Mouse (Mus musculus) neural tube, embryonic 10.5 days (tissue): ENCODE data around the gene Plin3.

Experiments used
- DNase-seq: peaks from one replicate; pipeline ENCODE4 v3.0.0-alpha.2; 2017; ENCODE audit warnings: low spot score; ENCODE audit errors: extremely low spot score

The Plin3 gene

DNA sequence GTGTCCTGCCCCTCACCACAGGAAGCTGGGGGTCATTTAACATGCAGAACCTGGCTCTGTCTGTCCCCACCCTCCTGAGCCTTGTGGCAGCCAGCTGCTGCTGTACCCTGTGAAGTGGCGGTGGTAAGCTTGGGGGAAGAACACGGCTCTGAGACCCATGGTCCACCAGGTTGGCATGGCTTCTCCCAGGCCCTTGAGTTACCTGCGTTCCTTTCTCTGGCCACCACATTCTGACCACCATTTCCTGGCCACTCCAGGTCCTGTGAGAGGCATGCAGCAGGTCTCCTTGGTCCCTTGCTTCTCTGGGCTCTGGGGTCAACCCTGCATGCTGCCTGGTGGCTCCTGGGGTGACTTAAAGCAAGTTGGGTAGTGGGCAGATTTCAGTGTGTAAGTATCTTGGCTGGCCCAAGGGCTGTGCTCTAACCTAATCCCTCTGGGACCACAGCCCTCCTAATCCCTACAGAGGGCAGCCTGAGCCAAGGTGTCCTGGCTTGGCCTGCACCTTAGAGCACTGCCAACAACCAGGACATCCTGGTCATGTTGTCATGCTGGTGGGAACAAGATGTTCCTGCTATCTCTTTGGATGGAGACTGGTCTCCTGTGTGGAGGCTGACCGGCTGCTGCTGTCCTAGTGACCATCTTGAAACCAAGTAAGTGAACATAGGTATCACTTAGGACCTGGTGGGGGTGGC, at the start of gene Plin3:
Gene Plin3, minus strand, starts transcription at position 343 of the 692 bp plus-strand sequence.
- DNase-seq = no peak

DNA sequence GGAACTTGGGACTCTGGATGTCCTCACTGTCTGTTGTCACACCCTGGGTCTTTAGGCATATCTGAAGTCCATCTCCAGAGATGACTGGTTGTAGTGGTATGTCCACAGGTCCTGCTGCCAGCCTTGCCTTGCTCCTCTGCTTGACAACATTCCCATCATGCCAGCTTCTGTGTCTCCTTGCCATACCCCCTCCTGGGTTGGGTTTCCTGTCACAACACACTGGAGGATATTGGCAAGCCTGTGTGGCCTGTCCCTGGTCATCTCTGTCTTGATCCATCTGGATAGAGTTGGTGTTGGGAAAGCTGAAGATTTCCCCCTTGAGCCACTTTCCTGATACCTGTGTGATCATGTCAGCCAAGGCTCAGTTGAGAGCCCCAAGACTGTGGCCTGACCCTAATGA, 48.0 kb upstream of the Plin3 start:
- no peak for DNase-seq

DNA sequence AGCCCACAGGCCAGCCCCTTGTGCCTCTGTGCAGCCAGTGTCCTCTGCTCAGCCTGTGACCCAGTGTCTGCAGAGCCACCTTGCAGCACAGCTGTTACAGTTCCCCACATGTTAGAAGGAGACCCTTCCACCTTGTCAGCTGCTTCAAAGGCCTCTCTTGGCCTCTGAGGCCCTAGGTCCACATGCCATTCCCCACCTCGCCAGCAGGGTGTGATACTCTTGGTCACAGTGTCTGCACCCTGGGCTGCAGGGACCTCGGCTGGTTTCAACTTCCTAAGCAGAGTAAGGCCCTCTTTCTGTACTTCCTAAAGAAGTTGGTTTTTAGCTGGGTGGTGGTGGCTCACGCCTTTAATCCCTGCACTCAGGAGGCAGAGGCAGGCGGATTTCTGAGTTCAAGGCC, 46.2 kb upstream of the Plin3 start:
- DNase-seq = no peak

DNA sequence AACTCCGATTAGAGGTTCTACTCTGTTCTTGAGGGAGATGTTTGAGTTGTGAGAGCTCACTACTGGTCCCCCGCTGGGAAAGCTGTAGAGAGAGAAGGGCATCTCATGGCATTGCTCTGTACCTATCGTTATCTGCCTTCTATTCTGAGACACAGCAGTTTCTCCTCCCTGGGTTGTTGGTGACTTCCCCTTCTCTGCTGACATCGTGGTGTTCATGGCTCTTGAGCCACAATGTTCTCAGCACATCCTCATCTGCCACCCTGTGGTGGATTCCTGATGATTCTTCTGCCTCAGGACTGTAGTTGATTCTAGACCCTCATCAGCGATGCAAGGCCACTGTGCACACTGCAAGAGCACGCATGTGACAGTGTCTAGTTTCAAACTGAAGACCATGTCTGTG, 45.1 kb upstream of the Plin3 start:
- DNase-seq = no peak

DNA sequence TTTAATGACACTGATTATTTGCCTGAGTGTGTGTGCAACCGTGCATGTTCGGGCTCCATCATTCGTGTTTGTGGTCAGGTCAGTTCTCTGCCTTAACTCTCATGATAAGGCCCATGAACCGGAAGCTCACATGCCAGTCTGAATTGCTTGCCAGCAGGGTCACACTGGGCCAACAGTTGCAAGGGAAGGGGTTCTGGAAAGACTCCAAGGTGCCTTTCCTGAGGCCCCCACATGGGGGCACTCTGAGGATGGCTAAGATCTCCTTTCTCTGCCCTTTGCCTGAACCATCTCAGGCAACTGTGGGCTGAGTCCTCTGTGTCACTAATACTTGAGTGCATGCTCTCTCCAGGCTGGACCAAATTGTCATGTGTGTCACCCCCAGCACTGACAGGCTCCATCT, 44.5 kb upstream of the Plin3 start:
- DNase-seq = peak; percentile 35

DNA sequence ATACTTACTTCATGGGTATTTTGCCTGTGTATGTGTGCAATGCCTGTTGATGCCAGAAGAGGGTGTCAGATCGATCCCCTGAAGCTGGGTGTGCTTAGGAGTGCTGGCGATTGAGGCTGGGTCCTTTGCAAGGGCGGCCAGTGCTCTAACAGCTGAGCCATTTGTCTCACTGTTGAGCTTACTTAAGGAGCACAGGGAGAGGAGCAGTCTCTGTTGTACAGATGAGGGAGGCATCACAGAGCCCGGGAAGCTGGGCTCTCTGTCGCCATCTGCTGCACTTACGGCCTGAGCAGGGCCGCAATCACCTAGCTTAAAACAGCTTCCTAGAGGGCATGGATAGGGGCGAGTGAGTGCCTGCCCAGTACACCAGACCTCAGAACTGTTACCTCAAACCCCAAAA, 40.3 kb upstream of the Plin3 start:
- DNase-seq = no peak

DNA sequence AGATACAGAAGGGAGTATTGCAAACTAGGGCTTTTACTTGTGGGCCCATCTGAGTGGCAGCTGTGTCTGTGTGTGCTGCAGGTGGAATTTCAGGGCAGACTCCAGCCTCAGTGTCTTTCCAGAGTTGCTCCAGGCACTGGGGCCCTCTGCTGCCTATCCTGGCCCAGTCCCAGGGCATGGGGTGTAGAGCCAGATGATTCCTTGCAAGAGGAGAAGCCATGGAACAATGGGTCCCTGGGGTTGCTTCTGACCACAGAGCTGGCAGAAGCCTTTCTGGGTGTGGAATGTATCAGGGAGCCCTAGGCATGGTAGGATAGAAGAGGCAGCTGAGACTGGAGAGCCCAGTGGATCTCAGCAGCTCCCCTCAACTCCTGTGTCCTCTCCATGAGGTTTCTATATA, 38.6 kb upstream of the Plin3 start:
- no peak for DNase-seq

DNA sequence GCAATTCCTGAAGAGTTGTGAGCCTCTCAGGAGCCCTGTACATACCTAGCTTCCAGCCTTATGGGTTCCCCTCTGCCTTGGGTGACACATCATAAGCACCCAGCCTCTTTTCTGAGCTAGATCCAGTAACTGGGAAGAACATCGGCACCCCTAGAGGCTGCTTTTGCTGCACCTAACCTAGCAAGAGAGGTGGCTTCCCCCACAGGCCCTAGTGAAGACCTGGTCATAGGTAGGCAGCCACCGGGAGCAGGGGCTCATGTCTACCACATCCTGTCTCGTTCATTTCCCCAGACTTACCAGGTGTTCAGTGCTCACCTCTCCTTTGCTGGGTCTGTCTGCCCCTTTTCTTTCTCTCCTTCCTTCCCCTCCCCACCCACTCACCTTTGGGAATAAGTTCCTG, 37.7 kb upstream of the Plin3 start:
- DNase-seq = no peak

DNA sequence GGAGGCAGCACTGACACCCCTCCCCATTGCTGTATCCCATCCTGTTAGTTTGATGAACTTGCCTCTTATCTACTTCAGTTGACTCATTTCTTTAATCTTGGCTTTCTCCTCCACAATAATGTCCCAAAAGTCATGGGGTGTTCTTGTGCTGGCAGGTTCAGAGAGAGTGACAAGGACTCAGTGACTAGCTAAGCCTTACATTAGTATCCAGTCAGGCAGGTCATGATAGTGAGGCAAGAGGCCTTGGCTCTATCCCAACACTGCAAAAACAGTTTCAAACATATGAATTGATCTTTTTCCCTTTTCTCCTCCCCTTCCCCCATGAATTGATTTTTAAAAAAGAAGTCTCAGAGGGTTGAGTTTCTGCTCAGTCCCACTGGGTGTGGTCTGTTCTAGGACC, 36.6 kb upstream of the Plin3 start:
- no peak for DNase-seq

DNA sequence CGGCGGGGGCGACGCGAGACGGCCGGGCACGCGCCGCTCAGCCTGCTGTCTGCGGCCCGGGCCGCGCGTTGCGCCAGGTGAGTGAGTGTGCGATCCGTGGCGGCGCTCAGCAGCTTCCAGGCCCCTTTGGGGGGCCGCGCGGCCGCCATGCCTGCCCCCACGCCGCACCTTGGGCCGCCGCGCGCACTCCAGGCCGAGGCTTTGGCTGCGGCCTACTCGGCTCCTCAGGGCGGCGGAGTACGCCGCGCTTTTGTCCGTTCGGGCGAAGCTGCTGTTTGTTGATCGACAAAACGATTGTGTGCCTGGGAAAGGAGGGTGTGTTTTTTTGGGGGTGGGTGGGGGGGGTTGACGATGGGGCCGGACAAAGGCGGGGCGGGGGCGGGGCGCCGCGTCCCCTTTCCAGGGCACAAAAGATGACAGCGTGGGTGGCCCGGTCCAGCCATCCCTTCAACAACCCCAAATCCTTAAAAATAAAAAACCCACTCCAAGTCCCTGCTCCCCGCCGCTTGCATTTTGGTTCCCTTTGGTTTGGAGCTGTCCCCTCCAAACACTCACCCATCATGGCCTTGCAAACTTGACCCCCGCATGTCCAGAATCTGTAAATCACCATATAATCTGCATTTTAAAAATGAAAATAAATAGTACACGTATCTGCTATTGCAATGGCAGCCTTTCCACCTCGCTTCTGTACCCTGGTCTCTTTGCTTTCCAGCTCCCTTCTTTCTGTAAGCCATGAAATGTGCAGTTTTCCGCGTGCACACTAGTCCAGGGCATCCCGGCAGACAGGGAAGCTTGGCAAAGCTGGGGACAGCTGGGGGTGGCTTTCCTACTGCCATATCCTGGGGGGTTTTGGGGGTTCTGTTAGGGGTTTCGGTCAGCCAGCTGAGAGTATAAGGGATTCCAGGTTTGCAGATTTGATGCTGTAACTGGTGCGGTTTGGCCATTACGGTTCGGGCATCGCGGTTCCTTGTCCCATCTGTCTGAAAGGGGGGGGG, 33.8 kb upstream of the Plin3 start:
- DNase-seq = peak; percentile 39

DNA sequence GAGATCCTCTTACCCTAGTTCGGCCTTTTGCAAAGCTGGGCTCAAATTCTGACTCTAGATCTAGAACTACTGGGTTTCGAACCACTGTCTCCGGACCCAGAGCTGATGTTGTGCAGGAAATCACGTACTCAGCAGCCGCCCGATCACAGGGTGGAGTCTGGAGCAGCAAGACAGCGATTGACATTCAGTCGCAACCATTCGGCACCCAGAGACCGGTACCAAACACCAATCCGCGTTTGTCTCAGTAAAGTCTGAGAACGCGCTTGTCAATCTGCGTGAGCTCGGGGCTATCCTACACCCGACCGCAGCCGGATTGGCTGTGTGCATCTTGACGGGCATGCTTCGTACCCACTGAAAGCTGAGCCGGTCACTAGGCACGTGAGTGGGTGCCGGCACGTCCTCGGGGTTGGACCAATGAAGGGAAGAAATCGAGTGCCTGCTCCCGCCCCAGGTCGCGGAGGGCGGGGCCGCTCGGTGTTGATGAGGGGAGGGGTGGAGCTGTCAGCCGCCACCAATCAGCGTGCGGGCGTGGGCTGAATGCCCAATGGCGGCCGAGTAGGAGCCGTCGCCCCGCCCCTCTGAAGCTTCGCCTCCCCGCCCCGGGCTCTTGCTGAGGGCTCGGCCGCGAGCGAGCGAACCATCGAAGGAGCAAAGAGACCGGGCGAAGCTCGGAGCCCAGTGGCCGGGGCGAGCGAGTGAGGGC, 32.9 kb upstream of the Plin3 start, which contains the start of gene Kdm4b:
Gene Kdm4b, plus strand, starts transcription at position 613 of the 703 bp plus-strand sequence.
- peak; percentile 99 for DNase-seq

DNA sequence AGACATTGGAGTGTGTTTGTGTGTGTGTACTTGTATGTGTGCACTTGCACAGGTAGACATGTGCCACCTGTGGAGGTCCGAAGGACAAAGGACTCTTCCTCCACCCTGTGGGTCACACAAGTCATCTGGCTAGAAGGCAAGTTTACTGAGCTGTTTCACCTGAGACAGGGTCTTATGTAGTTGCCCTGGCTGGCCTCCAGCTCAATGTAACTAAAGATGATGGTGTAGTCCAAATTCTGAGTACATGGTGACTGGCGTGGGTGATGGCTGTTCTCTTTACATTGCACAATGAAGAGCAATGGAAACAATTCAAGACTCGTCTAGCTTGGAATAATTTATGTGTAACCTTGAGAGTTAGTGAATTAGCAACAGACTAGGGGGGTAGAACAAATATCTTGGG, 31.7 kb upstream of the Plin3 start:
- DNase-seq = no peak

DNA sequence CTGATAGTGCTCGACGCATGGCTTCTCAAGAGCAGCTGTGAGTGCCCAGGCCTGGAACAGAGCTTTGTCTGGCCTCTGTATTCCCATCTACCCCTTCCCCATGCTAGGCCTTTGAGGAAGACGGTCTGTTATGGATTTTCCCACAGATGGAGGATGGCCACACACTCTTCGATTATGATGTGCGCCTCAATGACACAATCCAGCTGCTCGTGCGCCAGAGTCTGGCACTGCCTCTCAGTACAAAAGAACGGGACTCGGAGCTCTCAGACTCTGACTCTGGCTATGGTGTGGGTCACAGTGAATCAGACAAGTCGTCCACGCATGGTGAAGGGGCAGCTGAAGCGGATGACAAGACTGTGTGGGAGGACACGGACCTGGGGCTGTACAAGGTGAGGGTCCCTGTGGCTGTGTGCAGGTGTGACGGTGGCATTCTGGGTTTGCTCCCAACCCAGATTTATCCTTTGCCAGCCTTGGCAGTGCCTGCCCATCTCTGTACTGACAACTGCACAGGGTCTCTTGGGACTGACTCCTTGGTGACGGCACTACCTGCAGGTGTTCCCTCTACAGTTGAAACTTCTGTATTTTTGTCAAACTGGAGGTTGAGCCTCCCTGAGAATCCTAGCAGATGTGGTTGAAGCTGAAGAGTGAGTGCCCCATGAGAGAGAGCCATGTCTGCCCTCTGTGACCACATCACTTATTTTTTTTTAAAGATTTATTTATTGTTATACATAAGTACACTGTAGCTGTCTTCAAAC, 16.7 kb upstream of the Plin3 start:
- no peak for DNase-seq

DNA sequence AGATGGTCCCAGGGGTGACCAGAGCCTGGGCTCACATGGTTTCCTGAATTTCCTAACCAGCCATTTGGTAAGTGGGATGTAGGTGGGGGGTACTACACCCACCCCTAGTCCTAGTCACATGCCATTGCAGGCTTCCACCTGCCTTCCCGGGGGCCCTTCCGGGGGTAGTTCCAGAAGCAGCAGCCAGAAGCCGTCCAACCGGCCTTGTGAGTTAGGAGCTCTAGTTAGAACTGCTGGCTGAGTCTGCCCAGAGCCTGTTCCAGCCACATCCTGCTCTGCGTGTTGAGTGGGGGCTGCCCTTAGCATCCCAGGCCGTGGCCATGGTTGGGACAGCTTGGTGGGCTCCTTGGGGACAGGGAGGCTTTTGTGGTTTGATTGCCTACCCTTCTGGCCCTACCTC, 15.4 kb upstream of the Plin3 start:
- DNase-seq = no peak

DNA sequence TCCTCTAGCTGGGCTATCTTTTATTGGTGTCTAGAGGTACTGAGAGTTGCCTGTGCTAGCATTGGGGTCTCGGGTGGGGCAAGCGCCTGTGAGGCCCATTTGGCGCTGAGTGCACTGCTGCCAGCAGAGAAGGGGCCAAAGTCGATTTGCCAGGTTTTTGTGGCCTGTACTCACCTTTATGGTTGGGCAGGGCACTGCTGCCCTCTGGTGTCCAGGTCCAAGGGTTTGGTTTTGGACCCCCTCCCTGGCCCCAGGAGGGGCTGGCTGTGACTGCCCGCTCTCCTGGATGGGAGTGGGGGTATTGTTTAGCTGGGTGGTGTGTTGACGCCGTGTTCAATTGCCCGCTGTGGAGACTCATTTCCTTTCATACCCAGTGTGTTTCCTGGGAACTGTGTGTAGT, 13.2 kb upstream of the Plin3 start:
- no peak for DNase-seq

DNA sequence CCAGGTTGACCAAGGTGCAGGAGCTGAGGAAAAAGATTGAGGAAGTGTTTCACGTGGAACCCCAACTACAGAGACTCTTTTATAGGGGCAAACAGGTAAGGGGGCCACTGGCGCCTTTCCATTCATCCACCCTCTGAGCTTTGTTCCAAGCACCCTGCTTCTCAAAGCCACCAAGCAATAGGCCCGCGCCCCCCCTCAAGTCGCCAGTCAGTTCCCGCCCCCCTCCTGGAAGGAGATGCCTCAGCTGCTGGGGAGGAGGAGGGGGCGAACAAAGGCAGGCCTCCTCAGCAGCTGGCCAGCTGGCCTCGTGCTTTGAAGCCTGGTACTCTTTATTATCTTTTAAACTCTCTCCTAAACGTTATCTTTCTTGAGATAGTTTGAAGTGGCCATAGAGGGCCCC, 12.5 kb upstream of the Plin3 start:
- DNase-seq = no peak

DNA sequence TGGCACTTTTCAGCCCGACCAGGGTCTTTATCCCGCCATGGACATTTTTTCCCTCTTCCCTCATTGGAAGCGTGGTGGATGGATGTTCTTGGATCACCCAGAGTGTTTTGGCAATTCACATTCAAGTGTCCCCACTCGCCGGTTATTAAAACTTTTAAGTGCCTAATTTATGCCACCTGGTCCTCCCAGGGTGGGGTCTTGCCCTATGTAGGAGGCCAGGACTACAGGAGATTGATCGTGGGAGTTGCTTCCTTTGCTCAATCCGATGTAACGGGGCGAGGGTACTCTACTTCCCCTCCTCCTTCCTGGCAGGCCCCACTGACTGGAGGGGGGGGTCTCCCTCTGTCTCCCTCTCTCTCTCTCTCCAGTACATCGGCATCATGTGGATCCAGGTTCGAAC, 12.0 kb upstream of the Plin3 start:
- no peak for DNase-seq

DNA sequence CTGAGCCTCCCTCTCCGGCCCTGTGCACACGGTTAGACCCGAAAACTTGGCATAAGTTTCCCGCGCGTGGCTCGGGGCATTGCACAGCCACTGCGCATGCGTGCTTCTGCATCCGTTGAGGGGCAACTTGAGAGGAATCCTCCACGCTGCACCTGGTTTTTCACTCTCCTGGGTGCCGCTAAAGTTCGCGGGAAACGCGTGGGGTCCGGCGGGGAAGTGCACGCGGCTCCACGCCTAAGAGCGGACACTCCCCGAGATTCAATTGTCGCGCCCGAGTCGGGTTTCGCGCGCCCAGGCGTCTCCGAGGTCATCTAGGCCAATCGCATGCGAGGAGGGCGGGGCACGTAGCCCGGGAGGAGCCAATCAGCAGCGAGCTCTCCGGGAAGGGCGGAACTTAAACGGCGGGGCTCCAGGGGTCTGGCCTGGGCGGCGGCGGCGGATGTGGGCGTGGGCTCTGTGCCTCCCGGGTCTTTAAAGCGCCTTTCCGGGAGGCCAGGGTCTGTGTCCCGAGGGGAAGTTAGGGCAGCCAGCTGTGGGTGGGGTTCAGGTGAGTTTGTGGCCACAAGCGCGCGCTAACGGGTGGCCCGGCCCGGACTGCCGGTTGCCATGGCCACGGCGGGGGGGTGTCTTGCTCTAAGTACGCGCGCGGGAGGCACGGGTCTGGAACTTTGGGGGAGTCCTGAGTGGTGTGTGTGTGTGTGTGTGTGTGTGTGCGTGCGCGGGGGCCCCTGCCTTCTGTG, 11.3 kb upstream of the Plin3 start:
- peak; percentile 96 for DNase-seq

DNA sequence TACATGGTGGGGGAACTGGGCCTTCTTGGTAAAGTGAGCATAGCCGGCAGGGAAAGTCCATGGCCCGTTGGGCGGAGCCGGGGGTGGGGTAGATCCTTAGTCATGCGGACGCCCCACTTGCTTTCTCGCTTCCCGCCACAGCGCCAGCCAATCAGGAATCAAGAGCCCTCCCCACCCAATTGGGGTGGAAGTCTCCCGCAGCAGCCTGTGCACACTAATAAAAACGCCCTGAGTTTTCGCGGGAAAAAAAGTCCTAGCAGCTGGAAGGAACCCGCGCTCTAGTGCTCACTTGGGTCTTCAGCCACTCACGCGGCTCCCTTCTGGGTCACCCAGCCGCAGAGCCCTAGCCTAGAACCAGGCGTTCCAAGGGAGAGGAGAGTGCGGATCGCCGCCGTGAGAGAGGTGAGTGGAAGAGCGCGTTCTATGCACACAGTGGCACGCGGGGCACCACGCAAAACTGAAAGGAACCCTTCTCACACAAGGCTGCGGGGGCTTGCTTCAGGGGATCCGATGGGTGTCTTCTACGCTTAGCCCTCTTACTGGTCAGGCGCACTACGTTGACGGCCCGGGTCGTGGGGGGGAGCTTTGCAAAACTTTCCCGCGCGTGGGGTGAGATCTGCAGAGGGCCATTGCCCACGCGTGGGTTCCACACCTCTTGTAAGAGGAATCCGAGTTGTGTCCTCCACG, 10.6 kb upstream of the Plin3 start, which contains the start of gene Uhrf1:
Gene Uhrf1, plus strand, starts transcription at position 162 of the 687 bp plus-strand sequence.
- DNase-seq = peak; percentile 89
